Mouse (Mus musculus): ENCODE measurements at regions not wholly inside any gene's neighbourhood (a gene's known extent, or its start where the extent isn't known, plus 50 kb on each side); places are given as distances from the start of the nearest gene placed in this dataset.

GRCm38 (mm10) chr17:74920056-74920455 is 85.3 kb upstream of the Ltbp1 start:
- no peak overlapping the region for H3K27ac ChIP-seq (ENCODE audit: low read depth, low read length)
- WGBS: 76% methylated on average over 5 of the region's 5 CpGs
- ATAC-seq: no peak

GRCm38 (mm10) chr17:74921413-74921812 is 84.0 kb upstream of the Ltbp1 start:
- no peak for ATAC-seq

More at GRCm38 (mm10) chr17:74920056-74920455, 85.3 kb upstream of the Ltbp1 start:
- Histone ChIP-seq H3K36me3 (ENCODE audit: control insufficient read depth, insufficient read depth, low read length) (no peaks in the 10 kb centered on the region), H3K4me2 (ENCODE audit: low read length) (no peak overlapping the region), H3K27me3 (replicated peaks; ENCODE audit: control insufficient read depth, insufficient read depth, low read length) (no peaks in the 10 kb centered on the region), H3K4me3 (ENCODE audit: low read depth, low read length) (no peak overlapping the region), H3K9me3 (replicated peaks; ENCODE audit: control insufficient read depth, low read length) (peaks cover 2% of the 10 kb centered on the region; the same call in 1 of the 2 replicates), H3K4me1 (ENCODE audit: control insufficient read depth, insufficient read depth, low read length) (no peaks in the 10 kb centered on the region), H3K9ac (ENCODE audit: low read length) (no peak overlapping the region)
- DNase-seq (ENCODE audit: low spot score): no peak

GRCm38 (mm10) chr17:74922016-74922415 is 83.4 kb upstream of the Ltbp1 start:
- 91% methylated on average over 4 of the region's 4 CpGs for WGBS
- Histone ChIP-seq H3K36me3 (ENCODE audit: control insufficient read depth, insufficient read depth, low read length) (no peaks in the 10 kb centered on the region), H3K4me1 (ENCODE audit: control insufficient read depth, insufficient read depth, low read length) (no peaks in the 10 kb centered on the region), H3K4me3 (ENCODE audit: low read depth, low read length) (no peak overlapping the region), H3K27ac (ENCODE audit: low read depth, low read length) (no peak overlapping the region), H3K9ac (ENCODE audit: low read length) (no peak overlapping the region), H3K27me3 (replicated peaks; ENCODE audit: control insufficient read depth, insufficient read depth, low read length) (no peaks in the 10 kb centered on the region), H3K9me3 (replicated peaks; ENCODE audit: control insufficient read depth, low read length) (no peaks in the 10 kb centered on the region), H3K4me2 (ENCODE audit: low read length) (no peak overlapping the region)
- ATAC-seq (no peak), DNase-seq (ENCODE audit: low spot score) (no peak)

More at GRCm38 (mm10) chr17:74921413-74921812, 84.0 kb upstream of the Ltbp1 start:
- no peak overlapping the region for H3K9ac ChIP-seq (ENCODE audit: low read length)
- H3K4me3 ChIP-seq (ENCODE audit: low read depth, low read length): no peak overlapping the region
- H3K27ac ChIP-seq (ENCODE audit: low read depth, low read length): no peak overlapping the region
- 92% methylated on average over 6 of the region's 6 CpGs for WGBS
- no peaks in the 10 kb centered on the region for H3K27me3 ChIP-seq (replicated peaks; ENCODE audit: control insufficient read depth, insufficient read depth, low read length)
- no peak for DNase-seq (ENCODE audit: low spot score)
- no peaks in the 10 kb centered on the region; the same call in 1 of the 2 replicates for H3K9me3 ChIP-seq (replicated peaks; ENCODE audit: control insufficient read depth, low read length)
- H3K4me2 ChIP-seq (ENCODE audit: low read length): no peak overlapping the region
- H3K4me1 ChIP-seq (ENCODE audit: control insufficient read depth, insufficient read depth, low read length): no peaks in the 10 kb centered on the region
- H3K36me3 ChIP-seq (ENCODE audit: control insufficient read depth, insufficient read depth, low read length): no peaks in the 10 kb centered on the region

- ATAC-seq: no peak
- H3K9ac ChIP-seq (ENCODE audit: low read length): no peak overlapping the region
- no peaks in the 10 kb centered on the region for H3K27me3 ChIP-seq (replicated peaks; ENCODE audit: control insufficient read depth, insufficient read depth, low read length)
- DNase-seq (ENCODE audit: low spot score): no peak
- H3K4me3 ChIP-seq (ENCODE audit: low read depth, low read length): no peak overlapping the region
- no peaks in the 10 kb centered on the region for H3K4me1 ChIP-seq (ENCODE audit: control insufficient read depth, insufficient read depth, low read length)
- H3K27ac ChIP-seq (ENCODE audit: low read depth, low read length): no peak overlapping the region
- H3K9me3 ChIP-seq (replicated peaks; ENCODE audit: control insufficient read depth, low read length): no peaks in the 10 kb centered on the region
- no peak overlapping the region for H3K4me2 ChIP-seq (ENCODE audit: low read length)
- no peaks in the 10 kb centered on the region for H3K36me3 ChIP-seq (ENCODE audit: control insufficient read depth, insufficient read depth, low read length)
- WGBS: 47% methylated on average over 3 of the region's 3 CpGs
These were observed 82.8 kb upstream of the Ltbp1 start for GRCm38 (mm10) chr17:74922591-74922990.

GRCm38 (mm10) chr17:74923101-74923500 is 82.3 kb upstream of the Ltbp1 start:
- no peak overlapping the region for H3K4me2 ChIP-seq (ENCODE audit: low read length)
- H3K36me3 ChIP-seq (ENCODE audit: control insufficient read depth, insufficient read depth, low read length): no peaks in the 10 kb centered on the region
- H3K4me3 ChIP-seq (ENCODE audit: low read depth, low read length): no peak overlapping the region
- no peak overlapping the region for H3K9ac ChIP-seq (ENCODE audit: low read length)
- no peaks in the 10 kb centered on the region for H3K4me1 ChIP-seq (ENCODE audit: control insufficient read depth, insufficient read depth, low read length)
- no peak for ATAC-seq
- WGBS: 82% methylated on average over 9 of the region's 9 CpGs
- no peaks in the 10 kb centered on the region for H3K9me3 ChIP-seq (replicated peaks; ENCODE audit: control insufficient read depth, low read length)
- no peaks in the 10 kb centered on the region for H3K27me3 ChIP-seq (replicated peaks; ENCODE audit: control insufficient read depth, insufficient read depth, low read length)
- H3K27ac ChIP-seq (ENCODE audit: low read depth, low read length): no peak overlapping the region
- DNase-seq (ENCODE audit: low spot score): no peak

- H3K9ac ChIP-seq (ENCODE audit: low read length): no peak overlapping the region
- DNase-seq (ENCODE audit: low spot score) (no peak), ATAC-seq (no peak)
- no peak overlapping the region for H3K4me3 ChIP-seq (ENCODE audit: low read depth, low read length)
- 96% methylated on average over 6 of the region's 6 CpGs for WGBS
- no peaks in the 10 kb centered on the region for H3K4me1 ChIP-seq (ENCODE audit: control insufficient read depth, insufficient read depth, low read length)
- no peak overlapping the region for H3K27ac ChIP-seq (ENCODE audit: low read depth, low read length)
- no peak overlapping the region for H3K4me2 ChIP-seq (ENCODE audit: low read length)
- no peaks in the 10 kb centered on the region for H3K9me3 ChIP-seq (replicated peaks; ENCODE audit: control insufficient read depth, low read length)
- no peaks in the 10 kb centered on the region for H3K36me3 ChIP-seq (ENCODE audit: control insufficient read depth, insufficient read depth, low read length)
- H3K27me3 ChIP-seq (replicated peaks; ENCODE audit: control insufficient read depth, insufficient read depth, low read length): no peaks in the 10 kb centered on the region
These were observed 80.2 kb upstream of the Ltbp1 start for GRCm38 (mm10) chr17:74925131-74925530.

GRCm38 (mm10) chr17:74927981-74928380 is 77.4 kb upstream of the Ltbp1 start:
- Histone ChIP-seq H3K4me3 (ENCODE audit: low read depth, low read length) (no peak overlapping the region), H3K27me3 (replicated peaks; ENCODE audit: control insufficient read depth, insufficient read depth, low read length) (no peaks in the 10 kb centered on the region), H3K36me3 (ENCODE audit: control insufficient read depth, insufficient read depth, low read length) (no peaks in the 10 kb centered on the region), H3K4me1 (ENCODE audit: control insufficient read depth, insufficient read depth, low read length) (no peaks in the 10 kb centered on the region), H3K9me3 (replicated peaks; ENCODE audit: control insufficient read depth, low read length) (no peaks in the 10 kb centered on the region), H3K4me2 (ENCODE audit: low read length) (no peak overlapping the region), H3K9ac (ENCODE audit: low read length) (no peak overlapping the region), H3K27ac (ENCODE audit: low read depth, low read length) (no peak overlapping the region)
- ATAC-seq (no peak), DNase-seq (ENCODE audit: low spot score) (no peak)
- WGBS: 56% methylated on average over 5 of the region's 5 CpGs

GRCm38 (mm10) chr17:74931540-74931939 is 73.8 kb upstream of the Ltbp1 start:
- DNase-seq (ENCODE audit: low spot score) (no peak), ATAC-seq (no peak)
- Histone ChIP-seq H3K4me1 (ENCODE audit: control insufficient read depth, insufficient read depth, low read length) (no peaks in the 10 kb centered on the region), H3K27ac (ENCODE audit: low read depth, low read length) (no peak overlapping the region), H3K9ac (ENCODE audit: low read length) (no peak overlapping the region), H3K27me3 (replicated peaks; ENCODE audit: control insufficient read depth, insufficient read depth, low read length) (no peaks in the 10 kb centered on the region), H3K9me3 (replicated peaks; ENCODE audit: control insufficient read depth, low read length) (no peaks in the 10 kb centered on the region), H3K4me2 (ENCODE audit: low read length) (no peak overlapping the region), H3K4me3 (ENCODE audit: low read depth, low read length) (no peak overlapping the region), H3K36me3 (ENCODE audit: control insufficient read depth, insufficient read depth, low read length) (no peaks in the 10 kb centered on the region)
- WGBS: 47% methylated on average over 4 of the region's 4 CpGs

GRCm38 (mm10) chr17:74941393-74941792 is 64.0 kb upstream of the Ltbp1 start:
- H3K27ac ChIP-seq (ENCODE audit: low read depth, low read length): no peak overlapping the region
- no peak overlapping the region for H3K9ac ChIP-seq (ENCODE audit: low read length)
- no peak overlapping the region for H3K4me2 ChIP-seq (ENCODE audit: low read length)
- no peak overlapping the region for H3K4me3 ChIP-seq (ENCODE audit: low read depth, low read length)
- 94% methylated on average over 6 of the region's 6 CpGs for WGBS
- no peaks in the 10 kb centered on the region for H3K27me3 ChIP-seq (replicated peaks; ENCODE audit: control insufficient read depth, insufficient read depth, low read length)
- DNase-seq (ENCODE audit: low spot score): no peak
- no peaks in the 10 kb centered on the region for H3K36me3 ChIP-seq (ENCODE audit: control insufficient read depth, insufficient read depth, low read length)
- peaks cover 4% of the 10 kb centered on the region; the same call in 1 of the 2 replicates for H3K4me1 ChIP-seq (ENCODE audit: control insufficient read depth, insufficient read depth, low read length)
- no peak for ATAC-seq
- H3K9me3 ChIP-seq (replicated peaks; ENCODE audit: control insufficient read depth, low read length): no peaks in the 10 kb centered on the region
